Mouse (Mus musculus) cerebellum, postnatal 36 days (tissue): ENCODE results near the gene Vmn2r76.
"Not testable (repeated sequence)": the region's sequence is repeated elsewhere in the genome, so short reads cannot be mapped to it uniquely, and the experiment has no call there.

Source experiments
- DNase-seq, 2 experiments: peaks; one replicate each; pipeline ENCODE4 v3.0.0; 2021 to 2022; ENCODE audit warnings: mixed read lengths in 2 of 2

Gene Vmn2r76

GRCm38 (mm10) chr7:86246208-86246607 lies at the start of gene Vmn2r76:
Gene Vmn2r76, minus strand, starts transcription at chr7:86246308.
- DNase-seq = no peak

GRCm38 (mm10) chr7:86277072-86277471 lies 31.0 kb upstream of the Vmn2r76 start, which contains the start of gene Olfr310:
Gene Olfr310, minus strand, starts transcription at chr7:86277172.
- DNase-seq = no peak

- no peak for DNase-seq
These were observed 34.8 kb downstream of the Vmn2r76 start for GRCm38 (mm10) chr7:86211345-86211744.

GRCm38 (mm10) chr7:86171678-86172077 lies 74.4 kb downstream of the Vmn2r76 start, which contains the start of gene Vmn2r75:
Gene Vmn2r75, minus strand, starts transcription at chr7:86171778.
- not testable (repeated sequence) for DNase-seq
